Mouse (Mus musculus): ENCODE measurements around the gene Stmn3. TPM values are rescaled to one million over a fixed set of nuclear protein-coding genes. Genes with fewer than 3 reads are reported as not detected.

The Stmn3 gene
- polyA plus RNA-seq, 1 experiment from 2014 or later = 1,575 TPM

DNA sequence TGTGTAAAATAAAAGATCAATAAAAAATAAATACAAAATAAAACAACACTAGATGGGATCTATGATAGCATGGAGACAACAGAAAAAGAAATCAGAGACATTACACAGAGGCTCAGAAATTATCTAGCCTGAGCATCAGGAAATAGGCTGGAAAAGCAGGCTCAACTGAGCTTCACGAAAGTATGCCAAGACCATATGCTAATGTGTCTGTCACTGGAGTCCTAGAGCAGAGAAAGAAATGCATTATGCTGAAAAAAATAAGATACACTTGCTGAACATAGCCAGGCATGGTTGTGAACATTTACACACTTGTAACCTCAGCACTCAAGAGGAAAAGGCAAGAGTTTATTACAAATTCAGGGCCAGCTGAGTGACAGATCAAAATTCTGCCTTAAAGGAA, 34.3 kb downstream of the Stmn3 start:
- WGBS = 63% methylated on average over 1 of the region's 1 CpGs
- Histone ChIP-seq H3K36me3 (peaks cover 45% of the 10 kb centered on the region), H3K4me3 (no peak overlapping the region), H3K4me2 (no peak overlapping the region), H3K4me1 (replicated peaks) (no peaks in the 10 kb centered on the region), H3K9me3 (no peaks in the 10 kb centered on the region), H3K9ac (no peak overlapping the region), H3K27me3 (no peaks in the 10 kb centered on the region), H3K27ac (replicated peaks) (no peak overlapping the region)
- ATAC-seq (ENCODE audit: low FRiP score, low read depth) = no peak

DNA sequence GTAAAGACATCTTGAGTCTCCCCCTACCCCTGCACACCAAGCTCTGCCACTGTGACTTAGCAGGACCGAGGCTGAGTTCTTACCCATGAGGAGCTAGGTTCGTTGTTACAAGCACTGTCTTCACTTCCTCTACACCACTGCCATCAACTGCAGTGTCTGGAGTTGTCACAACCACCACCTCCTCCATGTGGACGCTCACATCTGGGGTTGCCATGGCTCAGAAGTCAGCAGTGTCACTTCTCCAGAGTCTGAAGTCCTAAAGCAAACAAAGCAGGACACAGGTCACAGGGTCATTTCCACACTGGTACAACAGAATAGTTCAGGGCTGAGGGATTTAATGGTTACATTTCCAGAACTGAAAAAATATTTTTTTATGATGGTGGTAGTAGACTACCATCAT, 36.4 kb downstream of the Stmn3 start:
- H3K36me3 ChIP-seq = peaks cover 44% of the 10 kb centered on the region

DNA sequence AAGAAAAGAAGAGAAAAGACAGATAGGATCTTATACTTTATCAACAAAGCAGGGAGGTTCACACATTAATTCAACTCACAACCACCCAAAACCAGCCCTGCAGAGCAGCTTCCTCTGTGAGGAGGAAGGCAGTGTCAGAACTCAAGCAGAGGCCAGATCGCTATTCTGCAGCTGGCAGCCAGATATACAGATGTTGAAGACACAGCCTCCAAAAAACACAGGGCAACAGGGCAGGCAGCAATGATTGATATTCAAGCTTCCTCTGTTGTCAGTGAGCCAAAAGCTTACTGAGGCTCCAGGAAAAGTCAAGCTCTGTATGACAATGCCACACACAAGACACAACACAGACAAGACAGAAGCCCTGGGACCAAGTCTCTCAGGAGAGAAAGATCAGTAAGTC, 37.5 kb downstream of the Stmn3 start:
- no peak for ATAC-seq (ENCODE audit: low FRiP score, low read depth)
- Histone ChIP-seq H3K9ac (no peak overlapping the region), H3K4me1 (replicated peaks) (no peaks in the 10 kb centered on the region), H3K9me3 (no peaks in the 10 kb centered on the region), H3K4me3 (no peak overlapping the region), H3K27me3 (no peaks in the 10 kb centered on the region), H3K4me2 (no peak overlapping the region), H3K36me3 (peaks cover 38% of the 10 kb centered on the region), H3K27ac (replicated peaks) (no peak overlapping the region)
- 96% methylated on average over 1 of the region's 1 CpGs for WGBS

More for the DNA sequence above, 36.4 kb downstream of the Stmn3 start:
- Histone ChIP-seq H3K4me3 (no peak overlapping the region), H3K4me2 (no peak overlapping the region), H3K4me1 (replicated peaks) (no peaks in the 10 kb centered on the region), H3K9me3 (no peaks in the 10 kb centered on the region), H3K9ac (no peak overlapping the region), H3K27me3 (no peaks in the 10 kb centered on the region), H3K27ac (replicated peaks) (no peak overlapping the region)
- no peak for ATAC-seq (ENCODE audit: low FRiP score, low read depth)
- WGBS = 81% methylated on average over 3 of the region's 3 CpGs

DNA sequence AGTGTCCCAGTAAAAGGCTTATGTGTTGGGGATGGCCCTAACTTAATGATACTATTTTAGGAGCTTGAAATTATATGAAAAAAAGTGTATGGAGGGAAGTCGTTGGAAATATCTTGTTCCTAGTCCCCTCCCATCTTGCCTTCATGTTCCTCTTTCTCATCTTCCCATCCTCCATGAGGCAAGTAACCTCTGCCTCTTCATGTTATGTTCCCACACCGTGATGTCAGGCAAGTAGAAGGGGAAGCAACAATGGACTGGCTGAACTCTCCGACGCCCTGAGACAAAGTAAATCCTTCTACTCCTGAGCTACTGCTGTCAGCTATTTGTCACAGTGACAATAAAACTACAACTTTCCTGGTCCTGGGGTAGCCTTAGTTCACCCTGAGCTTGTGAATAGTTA, 39.7 kb downstream of the Stmn3 start:
- Histone ChIP-seq H3K36me3 (peaks cover 49% of the 10 kb centered on the region), H3K4me3 (no peak overlapping the region), H3K4me2 (no peak overlapping the region), H3K27ac (replicated peaks) (no peak overlapping the region), H3K9ac (no peak overlapping the region), H3K9me3 (no peaks in the 10 kb centered on the region), H3K27me3 (no peaks in the 10 kb centered on the region), H3K4me1 (replicated peaks) (no peaks in the 10 kb centered on the region)
- no peak for ATAC-seq (ENCODE audit: low FRiP score, low read depth)
- WGBS = 65% methylated on average over 4 of the region's 4 CpGs

DNA sequence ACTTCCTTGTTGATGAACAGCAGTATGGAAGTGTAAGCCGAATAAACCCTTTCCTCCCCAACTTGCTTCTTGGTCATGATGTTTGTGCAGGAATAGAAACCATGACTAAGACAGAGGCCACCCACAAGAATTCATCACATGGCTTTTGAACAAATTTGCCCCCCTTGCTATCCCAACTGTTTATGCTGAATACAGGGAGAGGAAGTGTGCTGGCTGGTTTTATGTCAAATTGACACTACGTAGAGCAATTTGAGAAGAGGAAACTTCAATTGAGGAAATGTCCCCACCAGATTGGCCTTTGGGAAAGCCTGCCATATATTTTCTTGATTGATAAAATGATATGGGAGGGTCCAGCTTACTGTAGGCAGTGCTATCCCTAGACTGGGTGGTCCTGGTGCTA, 40.5 kb downstream of the Stmn3 start:
- no peak overlapping the region for H3K27ac ChIP-seq (replicated peaks)
- no peak overlapping the region for H3K4me3 ChIP-seq
- H3K9ac ChIP-seq = no peak overlapping the region
- WGBS = 96% methylated on average over 2 of the region's 2 CpGs
- no peaks in the 10 kb centered on the region for H3K4me1 ChIP-seq (replicated peaks)
- peaks cover 48% of the 10 kb centered on the region for H3K36me3 ChIP-seq
- no peaks in the 10 kb centered on the region for H3K9me3 ChIP-seq
- no peak for ATAC-seq (ENCODE audit: low FRiP score, low read depth)
- no peaks in the 10 kb centered on the region for H3K27me3 ChIP-seq
- H3K4me2 ChIP-seq = no peak overlapping the region

DNA sequence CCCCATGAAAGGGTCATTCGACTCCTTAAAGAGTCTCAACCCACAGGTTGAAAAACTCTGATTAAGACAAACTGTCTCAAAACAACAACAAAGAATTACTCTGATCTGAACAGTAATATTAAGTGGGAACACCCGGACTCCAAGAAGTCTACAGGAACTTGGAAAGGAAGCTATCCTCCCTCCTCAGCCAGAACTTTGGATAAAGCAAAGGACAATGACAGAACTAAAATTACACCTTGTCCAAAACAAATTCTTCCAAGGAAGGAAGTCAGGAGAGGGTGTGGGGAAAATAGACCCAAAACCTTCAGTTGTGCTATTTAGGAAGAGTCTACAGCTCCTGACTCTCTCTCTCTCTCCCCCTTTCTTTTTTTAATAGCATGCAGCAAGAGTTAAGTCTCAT, 42.2 kb downstream of the Stmn3 start:
- Histone ChIP-seq H3K4me1 (replicated peaks) (no peaks in the 10 kb centered on the region), H3K9ac (no peak overlapping the region), H3K27me3 (no peaks in the 10 kb centered on the region), H3K9me3 (no peaks in the 10 kb centered on the region), H3K4me2 (no peak overlapping the region), H3K27ac (replicated peaks) (no peak overlapping the region), H3K4me3 (no peak overlapping the region), H3K36me3 (peaks cover 34% of the 10 kb centered on the region)
- 91% methylated on average over 2 of the region's 2 CpGs for WGBS
- ATAC-seq (ENCODE audit: low FRiP score, low read depth) = no peak

DNA sequence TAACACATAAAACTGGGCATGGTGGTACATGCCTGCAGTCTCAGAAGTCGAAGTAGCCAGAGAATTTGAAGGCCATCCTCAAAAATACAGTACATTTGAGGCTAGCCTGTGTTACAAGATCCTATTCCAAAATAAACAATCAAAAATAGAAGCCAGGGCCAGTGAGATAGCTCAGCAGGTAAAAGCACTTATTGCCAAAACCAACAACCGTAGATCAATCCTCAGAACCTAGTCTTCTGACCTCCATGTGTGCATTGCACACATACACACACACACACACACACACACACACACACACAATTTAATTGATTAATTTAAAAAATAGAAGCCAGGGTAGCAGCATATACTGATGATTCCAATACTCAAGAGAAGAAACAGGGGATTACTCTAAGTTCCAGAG, 47.5 kb downstream of the Stmn3 start:
- Histone ChIP-seq H3K9me3 (no peaks in the 10 kb centered on the region), H3K4me3 (no peak overlapping the region), H3K36me3 (peaks cover 63% of the 10 kb centered on the region), H3K27ac (replicated peaks) (no peak overlapping the region), H3K4me2 (no peak overlapping the region), H3K27me3 (no peaks in the 10 kb centered on the region), H3K9ac (no peak overlapping the region), H3K4me1 (replicated peaks) (no peaks in the 10 kb centered on the region)
- WGBS = 93% methylated on average over 2 of the region's 2 CpGs
- ATAC-seq (ENCODE audit: low FRiP score, low read depth) = no peak

Other genes starting within 250 kb of the Stmn3 start
- 45.8 and 50.4 TPM in 2 replicates for gene Kcnq2, start 179.2 kb downstream of the Stmn3 start, polyA plus RNA-seq (2015; fragmentation: Nextera tagmentation; extraction: Ambion mirVana)
- gene Eef1a2, start 157.5 kb downstream of the Stmn3 start, polyA plus RNA-seq (2015; fragmentation: Nextera tagmentation; extraction: Ambion mirVana) = 13.5 and 14.5 TPM in 2 replicates
- gene Ppdpf, start 127.3 kb downstream of the Stmn3 start, polyA plus RNA-seq (2015; fragmentation: Nextera tagmentation; extraction: Ambion mirVana) = 398 and 410 TPM in 2 replicates
- gene Ptk6, start 111.7 kb downstream of the Stmn3 start, polyA plus RNA-seq (2015; fragmentation: Nextera tagmentation; extraction: Ambion mirVana) = not detected in 2 replicates
- gene Srms, start 101.3 kb downstream of the Stmn3 start, polyA plus RNA-seq (2015; fragmentation: Nextera tagmentation; extraction: Ambion mirVana) = 0.18 and 0.20 TPM in 2 replicates
- 0.14 and 0.26 TPM in 2 replicates for gene Fndc11, start 94.5 kb downstream of the Stmn3 start, polyA plus RNA-seq (2015; fragmentation: Nextera tagmentation; extraction: Ambion mirVana)
- 0.26 and 0.39 TPM in 2 replicates for gene Helz2, start 72.5 kb downstream of the Stmn3 start, polyA plus RNA-seq (2015; fragmentation: Nextera tagmentation; extraction: Ambion mirVana)
- gene Gmeb2, start 26.5 kb downstream of the Stmn3 start, polyA plus RNA-seq (2015; fragmentation: Nextera tagmentation; extraction: Ambion mirVana) = 14.9 and 15.1 TPM in 2 replicates
- 40.6 and 44.4 TPM in 2 replicates for gene Rtel1, start 5.2 kb upstream of the Stmn3 start, polyA plus RNA-seq (2015; fragmentation: Nextera tagmentation; extraction: Ambion mirVana)
- gene Zgpat, start 50.4 kb upstream of the Stmn3 start, polyA plus RNA-seq (2015; fragmentation: Nextera tagmentation; extraction: Ambion mirVana) = 77.0 and 84.9 TPM in 2 replicates
- 81.2 and 82.7 TPM in 2 replicates for gene Arfrp1, start 50.9 kb upstream of the Stmn3 start, polyA plus RNA-seq (2015; fragmentation: Nextera tagmentation; extraction: Ambion mirVana)
- gene Lime1, start 65.6 kb upstream of the Stmn3 start, polyA plus RNA-seq (2015; fragmentation: Nextera tagmentation; extraction: Ambion mirVana) = 51.6 and 56.5 TPM in 2 replicates
- 21.4 and 21.6 TPM in 2 replicates for gene Zbtb46, start 144.9 kb upstream of the Stmn3 start, polyA plus RNA-seq (2015; fragmentation: Nextera tagmentation; extraction: Ambion mirVana)
- 0.17 TPM in 1 of 2 replicates, not detected in the other for gene Abhd16b, start 178.7 kb upstream of the Stmn3 start, polyA plus RNA-seq (2015; fragmentation: Nextera tagmentation; extraction: Ambion mirVana)
- gene Tpd52l2, start 182.6 kb upstream of the Stmn3 start, polyA plus RNA-seq (2015; fragmentation: Nextera tagmentation; extraction: Ambion mirVana) = 117 and 118 TPM in 2 replicates
- gene Dnajc5, start 206.0 kb upstream of the Stmn3 start, polyA plus RNA-seq (2015; fragmentation: Nextera tagmentation; extraction: Ambion mirVana) = 258 and 267 TPM in 2 replicates